ENCODE assay signal across 10 mouse cellular contexts in the genomic region with DNA sequence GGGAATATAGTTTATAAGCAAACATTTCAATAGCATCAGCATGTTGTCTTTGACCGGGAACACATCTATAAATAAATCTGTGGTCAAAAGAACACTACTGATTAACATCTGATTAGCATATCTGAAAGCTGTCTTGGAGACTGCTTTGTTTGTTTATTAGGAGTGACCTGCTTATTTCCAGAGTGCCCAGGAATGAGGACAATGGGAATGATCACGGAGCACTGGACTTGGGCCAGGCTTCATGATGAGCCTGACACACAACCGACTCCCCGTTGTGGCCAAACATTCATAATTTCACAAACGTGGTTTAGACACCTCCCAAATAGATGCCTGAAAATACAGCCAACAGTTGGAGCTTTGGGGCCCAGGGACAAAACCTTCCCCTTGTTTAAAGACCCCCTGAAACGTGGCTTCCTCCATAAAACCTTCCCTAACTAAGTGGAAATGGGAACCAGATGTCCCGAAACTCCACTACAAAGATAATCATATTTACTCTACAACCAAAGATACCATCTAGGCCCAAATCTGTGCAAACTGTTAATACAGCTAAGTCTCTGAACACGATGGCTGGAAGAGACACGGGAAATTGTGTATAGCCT.
DNase-seq lines count a peak whose midpoint lies in the region; ATAC-seq and TF ChIP-seq lines count a peak whose summit lies in the region.
"Had no signal": no experiment of that assay in that cellular context is flagged by ENCODE, and none has a peak within 500 bp of the region (broad histone marks: within the 10 kb centered on the region; RNA-seq: fewer than 3 reads in every experiment).

No protein-coding gene starts in this region.

- peak; percentile 27 for DNase-seq in hindbrain, embryonic 11.5 days (ENCODE audit: low spot score)
- peak; percentile 70 for DNase-seq in Muller cell, postnatal 12 days (ENCODE audit: inconsistent ontology term)
- DNase-seq in brain, embryonic 14.5 days (ENCODE audit: low read depth) = peak; percentile 79
- peak; percentile 68 for DNase-seq in hindlimb bud, embryonic 11.5 days (ENCODE audit: extremely low spot score, low read depth, low spot score)
- DNase-seq in left cerebral cortex, adult 11 months (ENCODE audit: low spot score) = no peak
- DNase-seq: heart, postnatal 36 days; kidney, postnatal 14 days had no signal

- no peak overlapping the region for H3K27ac ChIP-seq in hindbrain, embryonic 11.5 days (ENCODE audit: low read depth, low read length)
- H3K27ac ChIP-seq in hindbrain, embryonic 16.5 days (ENCODE audit: low read depth, low read length) = no peak overlapping the region
- H3K27ac ChIP-seq in intestine, embryonic 15.5 days = no peak overlapping the region
- H3K27ac ChIP-seq: macrophage had no signal

- no peak for TF ChIP-seq CTCF in brain, embryonic 14.5 days (IDR thresholded peaks at IDR 0.05; ENCODE audit: borderline replicate concordance, extremely low read depth, insufficient read depth, insufficient read length)

- H3K9ac ChIP-seq in hindbrain, embryonic 11.5 days (ENCODE audit: low read depth, low read length) = no peak overlapping the region
- no peak overlapping the region for H3K9ac ChIP-seq in hindbrain, embryonic 16.5 days (ENCODE audit: low read depth, low read length)
- no peak overlapping the region for H3K9ac ChIP-seq in intestine, embryonic 15.5 days

- no peak overlapping the region for H3K4me2 ChIP-seq in hindbrain, embryonic 11.5 days (replicated peaks; ENCODE audit: low read depth, low read length)
- no peak overlapping the region for H3K4me2 ChIP-seq in hindbrain, embryonic 16.5 days (ENCODE audit: low read length)
- no peak overlapping the region for H3K4me2 ChIP-seq in intestine, embryonic 15.5 days (replicated peaks)

- no peaks in the 10 kb centered on the region for H3K27me3 ChIP-seq in hindbrain, embryonic 11.5 days (ENCODE audit: control insufficient read depth, insufficient read depth, low read length)
- no peaks in the 10 kb centered on the region for H3K27me3 ChIP-seq in hindbrain, embryonic 16.5 days (replicated peaks; ENCODE audit: control insufficient read depth, insufficient read depth, low read length)
- no peaks in the 10 kb centered on the region for H3K27me3 ChIP-seq in intestine, embryonic 15.5 days (replicated peaks)

- H3K4me1 ChIP-seq in hindbrain, embryonic 11.5 days (replicated peaks; ENCODE audit: control insufficient read depth, insufficient read depth, low read length) = no peaks in the 10 kb centered on the region
- peaks cover 8% of the 10 kb centered on the region; the same call in 1 of the 2 replicates for H3K4me1 ChIP-seq in hindbrain, embryonic 16.5 days (ENCODE audit: control insufficient read depth, insufficient read depth, low read depth, low read length)
- no peaks in the 10 kb centered on the region for H3K4me1 ChIP-seq in intestine, embryonic 15.5 days (replicated peaks)

- no peak overlapping the region for H3K4me3 ChIP-seq in hindbrain, embryonic 11.5 days (ENCODE audit: low read depth, low read length)
- H3K4me3 ChIP-seq in hindbrain, embryonic 16.5 days (ENCODE audit: low read length) = no peak overlapping the region
- no peak overlapping the region for H3K4me3 ChIP-seq in intestine, embryonic 15.5 days (replicated peaks)

- no peaks in the 10 kb centered on the region for H3K9me3 ChIP-seq in hindbrain, embryonic 11.5 days (ENCODE audit: control insufficient read depth, low read length)
- H3K9me3 ChIP-seq in hindbrain, embryonic 16.5 days (ENCODE audit: control insufficient read depth, low read length) = no peaks in the 10 kb centered on the region
- H3K9me3 ChIP-seq in intestine, embryonic 15.5 days = no peaks in the 10 kb centered on the region

- H3K36me3 ChIP-seq in hindbrain, embryonic 11.5 days (ENCODE audit: control insufficient read depth, insufficient read depth, low read length) = no peaks in the 10 kb centered on the region
- no peaks in the 10 kb centered on the region for H3K36me3 ChIP-seq in hindbrain, embryonic 16.5 days (ENCODE audit: control insufficient read depth, insufficient read depth, low read length)
- H3K36me3 ChIP-seq in intestine, embryonic 15.5 days = no peaks in the 10 kb centered on the region

- peak; percentile 43; the same call in 1 of the 2 replicates for ATAC-seq in hindbrain, embryonic 11.5 days (ENCODE audit: low FRiP score)
- ATAC-seq in hindbrain, embryonic 16.5 days = no peak
- ATAC-seq in intestine, embryonic 15.5 days = no peak

- 44% methylated on average over 9 of the region's 9 CpGs for WGBS in hindbrain, embryonic 11.5 days
- WGBS in hindbrain, embryonic 16.5 days = 21% methylated on average over 9 of the region's 9 CpGs
- WGBS in intestine, embryonic 15.5 days = 50% methylated on average over 9 of the region's 9 CpGs

- TF ChIP-seq POLR2A in brain, embryonic 14.5 days (IDR thresholded peaks at IDR 0.05; ENCODE audit: borderline replicate concordance, extremely low read depth, insufficient read depth, insufficient read length, poor library complexity, severe bottlenecking) = no peak
